Mouse (Mus musculus): ENCODE data around the gene Trim9.

The Trim9 gene

DNA sequence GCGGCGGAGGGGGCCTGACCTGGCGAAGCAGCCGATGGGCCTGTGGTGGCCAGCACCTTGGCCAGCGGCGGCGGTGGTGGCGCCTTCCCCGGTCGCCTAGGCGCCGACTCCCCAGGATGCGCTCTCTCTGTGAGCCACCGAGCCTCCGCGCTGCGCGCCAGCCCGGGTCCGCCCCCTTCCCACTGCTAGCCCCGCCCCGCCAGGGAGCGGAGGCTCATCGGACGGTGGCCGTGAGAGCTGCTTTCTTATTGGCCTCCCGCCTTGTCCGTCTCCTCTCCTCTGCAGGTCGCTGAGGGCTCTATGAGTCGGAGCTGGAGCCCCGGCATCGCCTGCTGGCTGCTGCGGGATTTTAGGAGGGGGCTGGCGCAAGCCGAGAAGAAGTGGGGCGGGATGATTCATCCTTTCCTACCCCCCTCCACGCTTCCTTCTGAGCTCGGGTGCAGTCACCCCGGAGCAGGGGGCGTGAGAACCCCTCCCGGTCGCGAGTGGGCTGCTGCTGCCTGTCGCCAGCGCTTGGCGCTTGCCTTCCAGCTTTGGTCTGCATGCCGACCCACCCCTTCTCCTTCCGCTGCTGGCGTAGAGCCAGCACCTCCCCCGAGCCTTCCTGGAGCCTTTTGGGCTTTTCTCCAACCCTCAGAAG, at the start of gene Trim9:
Gene Trim9 (minus strand): TSS at position 413 of the 640 bp plus-strand sequence.
- peak; percentile 89 to 90 for DNase-seq (ENCODE audit: low spot score in 2 of 2)

DNA sequence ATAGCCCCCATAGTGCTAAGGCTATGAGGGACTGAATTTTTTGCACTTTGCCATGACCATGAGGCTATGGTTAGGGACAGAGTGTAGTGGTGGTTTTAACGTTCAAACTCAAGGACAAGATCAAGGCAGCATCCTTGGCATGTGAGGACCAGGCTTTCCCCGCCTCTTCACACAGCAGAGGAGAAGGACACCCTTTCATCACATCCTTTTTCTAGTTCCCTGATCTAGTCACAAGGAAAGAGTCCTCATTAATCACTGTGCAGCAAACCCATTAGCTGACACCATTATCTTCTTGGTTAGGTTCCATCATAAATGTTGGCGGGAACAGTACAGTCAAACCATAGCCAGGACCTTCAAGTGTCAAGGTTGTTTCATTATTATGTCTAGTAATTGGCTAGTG, 47.6 kb upstream of the Trim9 start:
- DNase-seq (ENCODE audit: low spot score in 2 of 2), result peak in 1 of 2 experiments; percentile 4

DNA sequence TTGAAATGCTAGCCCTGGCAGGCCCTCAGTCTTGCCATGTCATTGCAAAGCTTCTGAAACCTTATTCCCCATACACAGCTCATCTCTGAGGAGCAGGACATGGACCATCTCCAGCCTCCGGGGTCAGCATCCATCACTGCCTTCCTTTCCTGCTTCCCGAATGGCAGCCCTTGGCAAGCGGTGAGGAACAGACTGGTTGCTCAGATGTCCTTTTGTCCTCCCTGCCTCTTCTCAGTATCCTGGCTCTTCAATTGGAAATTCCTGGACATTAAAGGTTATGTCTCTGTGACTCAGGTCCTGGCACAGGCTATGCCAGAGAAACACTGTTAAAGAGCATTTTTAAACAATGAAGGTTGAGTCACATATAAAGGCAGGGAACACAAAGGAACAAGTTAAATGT, 43.8 kb upstream of the Trim9 start:
- no peak for DNase-seq (ENCODE audit: low spot score in 2 of 2)

DNA sequence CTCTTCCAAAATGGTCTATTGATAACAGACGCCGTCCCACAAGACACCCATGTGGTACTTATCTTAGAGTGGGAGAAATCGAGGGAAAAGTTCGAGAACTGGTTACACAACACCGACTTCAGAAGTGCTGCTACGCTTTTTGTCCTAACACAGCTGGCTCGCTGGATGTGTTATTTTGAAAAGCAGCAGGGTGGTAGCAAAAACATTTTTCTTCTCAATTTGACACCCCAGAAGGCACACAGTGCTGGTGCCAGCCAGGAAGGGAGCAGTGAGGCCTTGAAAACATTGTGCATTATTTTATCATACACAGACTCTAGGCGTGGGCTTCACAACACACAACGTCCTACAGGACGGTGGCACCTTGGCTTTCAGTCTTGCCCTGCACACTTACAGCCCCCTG, 27.6 kb upstream of the Trim9 start:
- no peak for DNase-seq (ENCODE audit: low spot score in 2 of 2)

DNA sequence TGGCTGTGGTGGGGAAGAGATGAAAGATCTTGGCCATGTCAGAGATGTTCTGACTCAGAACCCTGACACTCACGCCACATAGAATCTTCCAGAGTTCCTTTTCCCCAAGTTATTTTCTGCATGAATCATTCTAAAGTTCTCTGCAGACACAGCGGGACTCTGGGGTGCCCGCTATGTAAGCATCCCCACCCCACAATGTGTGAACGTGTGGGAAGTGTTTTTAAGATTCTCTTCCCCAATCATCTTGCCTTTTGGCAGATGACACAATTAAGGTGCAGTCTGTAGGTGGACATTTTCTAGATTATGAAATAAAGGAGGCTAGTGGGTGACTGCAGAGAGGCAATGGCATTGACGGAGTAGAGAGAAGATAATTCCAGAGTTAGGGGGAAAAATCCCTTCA, 25.5 kb upstream of the Trim9 start:
- no peak for DNase-seq (ENCODE audit: low spot score in 2 of 2)

DNA sequence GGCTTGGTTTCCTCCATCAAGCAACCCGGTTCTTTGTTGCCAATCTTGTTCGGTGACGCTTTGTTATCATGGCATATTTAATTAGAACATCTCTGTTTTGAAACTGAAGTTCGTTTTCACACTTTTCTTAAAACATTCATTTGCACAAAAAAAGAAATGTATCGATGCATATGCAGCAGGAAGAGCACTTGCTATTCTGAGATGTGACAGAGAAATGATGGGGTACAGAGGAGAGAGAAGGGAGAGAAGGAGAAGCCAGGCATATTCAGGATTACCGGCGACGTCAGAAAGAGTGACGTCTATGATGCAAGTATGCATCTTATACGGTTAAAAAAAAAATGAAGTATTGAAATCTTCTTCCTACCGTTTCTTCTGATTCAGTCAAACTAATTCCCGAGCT, 21.9 kb upstream of the Trim9 start:
- DNase-seq (ENCODE audit: low spot score in 2 of 2), result no peak

DNA sequence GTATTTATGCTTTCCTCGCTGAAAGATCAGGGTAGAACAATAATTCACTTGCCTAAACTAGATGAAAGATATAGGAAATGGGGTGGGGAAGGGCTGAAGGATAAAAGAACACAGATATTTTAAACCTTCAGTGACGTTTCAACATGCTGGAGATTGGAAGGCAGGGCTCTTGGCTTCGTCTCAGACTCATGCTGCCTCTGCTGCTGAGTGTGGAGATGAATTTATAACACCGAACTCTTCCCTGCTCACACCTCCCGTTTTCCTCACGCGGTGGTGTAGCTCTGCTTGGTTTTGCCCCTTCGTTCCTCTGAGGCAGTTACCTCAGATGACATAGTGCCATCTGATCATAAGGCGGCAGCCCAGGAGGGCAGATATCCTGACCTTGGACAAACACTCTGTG, 21.4 kb upstream of the Trim9 start:
- no peak for DNase-seq (ENCODE audit: low spot score in 2 of 2)

DNA sequence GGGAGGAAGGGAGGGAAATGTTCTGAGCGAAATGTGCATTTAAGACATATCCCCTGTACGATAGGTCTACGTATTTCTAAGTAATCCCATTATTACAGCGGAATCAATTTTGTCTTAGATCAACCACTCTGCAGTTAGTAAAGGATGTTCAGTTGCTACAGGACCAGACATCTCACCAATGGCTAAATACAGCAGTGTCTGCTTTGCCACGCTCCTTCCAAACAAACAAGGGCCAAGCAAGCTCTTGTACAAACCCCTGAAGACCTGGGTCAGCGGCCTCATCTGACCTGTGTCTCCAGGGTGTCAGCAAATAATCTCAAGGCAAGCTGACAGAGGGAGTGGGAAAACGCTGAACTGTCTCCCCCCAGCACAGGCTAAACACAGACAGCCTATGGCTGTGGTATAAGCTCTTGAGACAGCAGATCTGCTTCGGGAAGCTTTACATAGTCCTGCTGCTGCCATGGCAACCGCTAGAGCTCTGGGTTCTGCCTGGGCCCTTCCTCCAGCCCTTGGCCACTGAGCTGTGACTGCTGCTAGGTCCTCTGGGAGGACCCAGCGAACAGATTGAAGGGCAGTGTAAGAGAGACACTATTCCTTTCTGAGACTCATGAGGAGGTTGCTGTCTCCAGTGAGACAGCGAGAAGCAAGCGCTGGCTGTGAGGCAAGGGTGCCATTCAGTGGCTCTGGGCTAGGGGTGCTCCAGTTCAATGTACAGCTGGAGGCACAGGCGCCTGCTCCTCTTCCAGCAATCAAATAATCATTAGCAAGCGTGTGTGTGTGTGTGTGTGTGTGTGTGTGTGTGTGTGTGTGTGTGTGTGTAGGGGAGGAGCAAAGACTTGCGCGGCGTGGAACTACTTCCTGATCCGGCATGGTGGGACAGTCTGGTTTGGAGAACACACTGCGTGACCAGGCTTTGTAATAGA, 20.2 kb upstream of the Trim9 start:
- DNase-seq (ENCODE audit: low spot score in 2 of 2), result peak in 1 of 2 experiments; percentile 4

DNA sequence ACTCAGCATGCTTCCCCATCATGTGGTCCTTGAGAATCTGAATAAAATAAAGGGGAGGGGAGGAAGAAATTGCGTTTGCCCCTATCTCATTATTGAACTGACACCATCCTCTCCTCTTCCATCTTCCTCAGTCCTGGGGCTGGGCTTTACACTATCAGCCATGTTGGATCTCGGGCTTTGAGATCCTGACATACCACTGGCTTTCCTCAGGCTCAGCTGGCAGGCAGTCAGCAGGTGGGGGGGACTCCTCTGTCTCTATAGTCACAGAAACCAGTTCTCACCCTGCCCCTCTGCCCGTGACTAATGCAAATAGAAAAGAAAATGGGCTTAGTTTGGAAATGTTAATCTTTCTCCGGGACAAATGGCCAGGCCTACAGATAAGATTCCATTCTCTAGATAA, 15.6 kb upstream of the Trim9 start:
- DNase-seq (ENCODE audit: low spot score in 2 of 2), result no peak

DNA sequence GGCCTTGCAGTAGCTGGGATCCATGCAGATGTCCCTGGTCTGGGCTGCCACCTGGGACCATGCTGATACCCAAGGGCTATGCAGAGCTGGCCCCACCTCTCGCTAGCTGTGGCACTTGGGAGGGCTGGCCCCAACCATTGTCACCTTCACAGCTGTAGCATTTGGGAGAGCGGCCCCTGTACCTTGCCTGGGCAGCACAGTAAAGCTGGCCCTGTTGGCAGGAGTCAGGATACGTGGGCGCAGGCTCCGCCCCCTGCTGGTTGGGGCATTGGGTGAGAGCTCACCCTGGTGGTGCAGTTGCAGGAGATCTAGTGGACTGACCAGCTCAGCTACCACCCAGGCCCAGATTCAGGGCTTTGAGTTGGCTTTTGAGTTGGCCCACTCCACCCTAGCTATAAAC, 12.9 kb upstream of the Trim9 start:
- no peak for DNase-seq (ENCODE audit: low spot score in 2 of 2)

DNA sequence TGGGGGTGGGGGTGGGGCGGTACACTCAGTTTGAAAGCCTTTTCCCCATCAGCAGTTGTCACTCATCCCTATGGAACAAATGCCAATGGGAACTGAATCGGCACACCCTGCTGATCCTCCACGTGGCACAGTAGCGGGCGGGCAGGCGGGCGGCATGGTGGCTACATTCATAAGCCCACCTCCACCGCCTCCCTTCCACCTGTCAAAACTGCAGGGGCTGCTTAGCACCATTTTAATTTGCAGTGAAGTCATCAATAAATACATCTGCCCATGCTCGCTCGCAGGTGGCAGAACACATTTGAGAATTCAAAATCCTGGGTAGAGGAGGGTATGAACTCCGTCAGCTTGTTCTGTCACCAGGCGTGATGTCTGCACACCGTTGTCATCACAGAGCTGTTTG, 12.0 kb upstream of the Trim9 start:
- no peak for DNase-seq (ENCODE audit: low spot score in 2 of 2)

DNA sequence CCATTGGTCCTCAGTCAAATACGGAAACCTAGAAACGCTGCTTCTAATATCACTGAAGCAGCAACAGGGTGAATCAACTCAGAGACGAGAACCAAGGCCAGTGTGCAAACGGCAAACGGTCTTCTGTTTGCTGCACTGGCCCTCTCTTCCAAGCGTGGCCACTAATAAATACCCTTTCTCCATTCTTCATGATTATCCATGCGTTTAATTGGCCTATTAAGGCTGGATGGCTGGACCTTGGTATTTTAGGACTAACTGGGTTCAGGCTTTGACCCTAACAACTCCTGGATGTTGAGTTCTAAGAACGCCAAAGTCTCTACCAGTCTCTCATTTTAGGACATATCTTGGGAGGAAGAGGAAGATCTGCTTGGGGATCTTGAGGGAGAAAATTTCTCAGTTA, 7.5 kb upstream of the Trim9 start:
- DNase-seq (ENCODE audit: low spot score in 2 of 2), result no peak

DNA sequence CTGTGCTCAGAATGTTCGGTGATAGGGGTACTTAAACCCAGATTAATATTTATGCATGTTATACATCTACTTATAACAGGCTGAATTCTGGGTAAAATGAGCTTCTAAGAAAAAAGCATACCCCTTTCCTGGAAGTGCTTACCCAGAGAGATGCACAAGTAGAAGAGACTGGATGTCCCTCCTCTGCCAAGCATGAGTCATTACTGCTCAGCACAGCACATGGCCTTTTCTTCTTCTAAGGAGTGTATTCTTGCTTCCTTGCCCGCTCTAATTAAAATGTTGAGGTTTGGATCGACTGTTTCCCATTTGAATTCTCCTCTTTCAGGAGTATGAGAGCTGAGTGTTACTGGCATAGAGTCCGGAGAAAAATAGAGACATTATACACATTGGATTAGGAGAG, 3.1 kb upstream of the Trim9 start:
- no peak for DNase-seq (ENCODE audit: low spot score in 2 of 2)

DNA sequence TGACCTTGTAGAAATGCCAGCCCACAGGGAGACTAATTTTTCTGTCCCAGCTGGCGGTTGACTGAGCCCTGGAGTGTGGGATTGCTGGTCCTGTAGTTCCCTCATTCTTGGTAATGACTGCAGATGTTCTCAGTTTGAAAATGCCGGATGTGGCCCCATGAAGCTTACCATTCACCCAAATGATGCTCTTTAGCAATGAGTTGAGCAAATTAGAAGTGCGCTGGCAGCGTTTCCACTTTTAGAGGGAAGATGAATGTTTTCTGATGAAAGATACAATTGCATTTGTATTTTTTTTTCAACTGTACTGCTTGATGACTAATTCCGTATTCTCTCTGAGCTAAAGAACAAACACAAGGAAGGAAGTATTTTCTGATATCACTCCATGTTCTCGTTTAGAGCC, 2.4 kb upstream of the Trim9 start:
- no peak for DNase-seq (ENCODE audit: low spot score in 2 of 2)

DNA sequence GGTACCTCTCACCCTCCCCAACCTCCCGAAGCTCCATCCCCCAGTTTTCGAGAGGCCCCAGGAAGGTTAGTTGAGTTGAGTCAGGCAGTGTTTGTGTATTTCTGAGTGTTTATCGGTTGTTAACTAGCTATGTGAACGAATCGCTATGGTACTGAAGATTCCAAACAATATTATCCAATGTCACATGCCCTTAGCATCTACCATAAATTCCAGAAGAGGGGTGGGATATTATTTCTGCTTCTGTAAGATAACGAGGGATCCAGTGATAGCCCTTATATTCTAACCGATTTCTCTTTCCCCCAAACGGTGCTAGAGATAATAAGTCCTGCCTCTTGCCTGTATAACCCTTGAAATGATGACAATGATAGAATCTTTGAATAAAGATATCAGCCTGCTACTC, 612 bp upstream of the Trim9 start:
- DNase-seq (ENCODE audit: low spot score in 2 of 2), result no peak

DNA sequence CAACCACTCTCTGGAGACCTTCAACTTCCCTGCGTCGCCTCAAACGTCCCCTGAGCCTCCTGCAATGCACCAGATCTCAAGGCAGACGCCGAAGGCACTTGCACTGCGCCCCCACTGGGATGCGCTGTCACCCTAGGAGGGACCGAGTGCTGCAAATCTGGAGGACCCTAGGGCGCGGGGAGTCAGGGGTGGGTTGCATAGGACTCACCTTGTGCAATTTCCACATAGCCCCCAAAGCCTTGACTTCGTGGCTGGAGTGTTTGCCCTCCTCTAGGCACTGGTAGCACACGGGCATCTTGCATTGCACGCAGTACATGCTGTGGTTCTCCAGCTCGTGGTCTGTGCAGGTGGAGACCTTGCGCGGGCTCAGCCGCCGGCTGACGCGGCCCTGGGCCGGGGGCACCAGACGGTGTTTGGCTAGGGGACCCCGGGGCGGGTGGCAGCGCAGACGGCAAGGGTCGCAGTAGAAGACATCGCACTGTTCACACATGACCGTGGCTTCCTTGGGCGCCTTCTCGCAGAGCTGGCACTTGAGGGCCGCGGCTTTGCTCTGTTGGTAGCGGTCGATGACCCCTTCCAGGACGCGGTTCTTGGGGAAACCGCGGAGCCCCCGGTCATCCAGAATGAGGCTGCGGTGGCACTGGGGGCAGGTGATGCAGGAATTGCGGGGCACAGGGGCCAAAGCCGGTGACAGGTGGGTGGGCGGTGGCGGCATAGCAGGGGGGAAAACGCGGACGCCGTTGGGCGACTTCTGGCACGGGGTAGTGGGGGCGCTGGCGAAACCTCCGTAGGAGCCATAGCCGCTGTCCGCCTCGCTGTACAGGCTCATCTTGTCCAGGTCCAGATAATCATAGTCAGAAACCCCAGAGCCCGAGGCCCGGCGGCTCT, 1.0 kb downstream of the Trim9 start:
- no peak for DNase-seq (ENCODE audit: low spot score in 2 of 2)

DNA sequence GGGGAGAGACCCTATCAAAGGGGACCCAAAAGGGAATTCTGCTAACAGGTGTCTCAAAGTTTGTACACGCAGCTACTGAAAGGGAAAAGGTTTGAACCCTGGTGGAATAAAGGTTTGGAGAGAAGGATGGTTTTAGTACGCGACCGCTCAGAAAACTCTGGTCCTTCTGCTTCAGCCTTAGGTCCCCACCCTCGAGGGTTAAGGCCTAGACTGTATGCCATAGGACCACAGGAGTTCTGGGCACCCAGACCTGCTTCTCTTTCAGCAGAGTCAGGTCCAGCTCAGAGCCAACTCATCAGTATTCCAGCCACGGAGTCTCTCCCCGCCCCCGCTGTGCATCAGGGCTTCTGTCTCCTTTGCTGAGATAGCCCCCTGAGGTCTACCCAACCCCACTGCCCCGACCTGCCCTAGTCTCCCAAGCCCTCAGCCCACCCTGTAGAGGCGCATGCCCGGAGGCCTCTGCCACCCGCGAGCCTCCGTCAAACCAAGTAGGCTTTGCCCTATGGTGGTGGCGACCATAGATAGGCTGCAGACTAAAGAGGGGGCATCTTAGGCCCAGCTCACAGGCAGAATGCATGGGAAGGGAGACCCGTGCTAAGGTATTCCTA, 1.8 kb downstream of the Trim9 start:
- DNase-seq (ENCODE audit: low spot score in 2 of 2), result no peak

DNA sequence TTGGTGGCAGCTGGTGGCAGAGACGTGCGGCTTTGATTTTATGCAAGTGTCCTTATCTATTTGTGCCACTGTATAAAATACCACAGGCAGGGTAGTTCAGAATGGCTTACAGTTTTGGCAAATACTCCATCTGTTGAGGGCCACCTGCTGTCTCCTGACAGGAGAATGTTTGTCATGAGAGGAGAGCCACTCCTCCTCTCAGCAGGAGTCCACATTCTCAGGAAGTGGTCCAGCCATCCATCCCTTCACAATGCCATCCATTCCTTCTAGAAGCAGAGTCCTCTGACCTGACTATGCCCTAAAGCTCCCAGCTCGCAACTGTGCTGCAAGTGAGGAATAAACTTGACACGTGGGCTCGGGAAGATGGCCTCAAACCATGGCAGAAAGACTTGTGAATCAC, 12.2 kb downstream of the Trim9 start:
- DNase-seq (ENCODE audit: low spot score in 2 of 2), result no peak

DNA sequence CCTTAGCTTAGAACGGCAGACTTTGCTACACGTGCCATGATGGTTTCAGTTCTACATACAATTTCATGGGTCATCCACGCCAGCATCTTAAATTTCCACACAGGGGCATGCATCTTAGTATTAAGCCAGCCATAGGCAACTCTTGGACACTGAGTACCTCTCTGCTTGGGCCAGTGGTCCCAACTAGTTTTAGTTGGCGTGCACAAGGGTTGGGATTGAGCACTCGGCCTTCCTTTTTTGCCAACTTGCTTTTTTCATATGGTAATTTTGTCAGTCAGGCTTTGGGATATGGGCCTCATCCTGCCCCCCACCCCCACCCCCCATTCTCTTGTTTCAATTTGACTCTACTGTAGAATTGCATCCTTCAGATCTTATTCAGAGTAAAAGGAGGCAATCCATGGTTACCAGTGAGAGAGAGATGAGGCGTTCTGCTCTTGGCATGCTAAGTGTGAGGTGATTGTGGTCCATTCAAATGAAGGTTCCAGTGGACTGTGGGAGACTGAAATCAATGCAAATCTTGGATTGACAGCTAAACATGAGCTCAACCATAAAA, 14.1 kb downstream of the Trim9 start:
- DNase-seq (ENCODE audit: low spot score in 2 of 2), result no peak

DNA sequence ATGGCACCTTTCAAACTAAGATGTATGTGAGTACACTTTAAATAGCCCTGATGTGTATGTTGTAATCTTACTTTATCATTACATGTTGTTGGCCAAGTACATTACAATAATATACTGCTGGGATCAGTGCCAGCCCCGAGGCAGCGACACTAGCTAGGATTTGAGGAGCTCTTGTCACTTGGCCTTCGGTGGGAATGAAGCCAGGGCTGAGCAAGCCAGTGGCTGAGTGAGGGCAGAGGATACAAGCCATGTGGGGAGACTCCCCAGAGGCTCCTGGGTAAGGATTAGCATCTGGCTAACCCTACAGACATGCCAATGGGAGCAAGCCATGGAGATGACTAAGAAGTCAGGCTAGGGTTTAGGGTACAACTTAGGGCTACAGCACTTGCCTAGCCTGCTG, 18.4 kb downstream of the Trim9 start:
- no peak for DNase-seq (ENCODE audit: low spot score in 2 of 2)

DNA sequence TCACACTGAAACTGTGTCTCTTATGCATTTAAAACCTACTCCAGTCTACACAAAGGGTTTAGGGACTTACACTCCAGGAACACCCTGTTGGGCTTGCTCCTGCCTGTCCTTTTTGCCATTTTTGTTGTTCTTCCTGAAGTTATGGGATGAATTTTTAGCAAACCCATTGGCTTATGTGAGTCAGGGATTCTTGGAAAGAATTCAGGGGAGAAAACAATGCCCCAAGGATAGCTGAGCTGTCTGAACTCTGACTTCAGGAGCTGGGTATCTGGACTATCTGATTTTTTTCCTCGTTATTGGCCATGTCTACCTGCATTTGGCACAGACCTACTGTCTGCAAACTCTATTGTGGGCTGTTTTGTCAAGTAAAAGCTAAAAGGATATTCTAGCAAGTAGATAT, 20.5 kb downstream of the Trim9 start:
- no peak for DNase-seq (ENCODE audit: low spot score in 2 of 2)

DNA sequence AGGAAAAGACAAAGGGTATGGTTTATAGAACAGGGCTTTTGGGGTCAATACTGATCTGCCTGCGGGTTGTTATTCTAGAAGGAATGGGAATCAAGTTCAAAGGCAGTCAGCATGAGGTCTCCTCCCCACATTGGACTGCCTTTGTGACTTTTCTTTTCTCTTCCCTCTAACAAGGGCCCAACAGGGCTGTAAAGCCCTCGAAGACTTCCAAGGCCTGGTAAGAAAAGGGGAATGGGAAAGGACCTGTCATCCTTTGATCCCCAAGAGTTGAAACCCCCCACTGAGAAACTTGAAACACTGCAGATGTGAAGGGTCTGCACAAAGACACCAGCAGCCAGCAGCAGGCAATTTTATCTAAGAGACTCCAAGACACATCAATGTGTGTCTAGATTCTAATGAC, 21.0 kb downstream of the Trim9 start:
- no peak for DNase-seq (ENCODE audit: low spot score in 2 of 2)

Data from heart, adult 9 months (tissue).